Mouse (Mus musculus) MEL (cell line): ENCODE measurements around the gene Selenom. TPM values are rescaled to one million over a fixed set of nuclear protein-coding genes. Genes with fewer than 3 reads are reported as not detected.

ENCODE experiments used
- DNase-seq: peaks from one replicate; pipeline ENCODE4 v3.0.0; 2011; ENCODE audit warnings: low read depth, low spot score
- H3K27ac ChIP-seq: 2 replicates; pipeline ENCODE4 v1.5.1; 2012; ENCODE audit warnings: low read depth, mild to moderate bottlenecking, control low read depth, low read length, moderate library complexity; ENCODE audit not compliant: control insufficient read depth
- H3K27me3 ChIP-seq, 2 experiments: fragments of 150-350 bp in 1 of 2; sonication (generic) in 1 of 2; 2 replicates each; pipeline ENCODE4 v1.6.1; 2012; ENCODE audit warnings: low read length in 2 of 2, mild to moderate bottlenecking in 2 of 2, improper control_type of control experiment in 1 of 2, moderate library complexity in 1 of 2; ENCODE audit not compliant: insufficient read depth in 2 of 2, control insufficient read depth in 1 of 2
- H3K36me3 ChIP-seq, 2 experiments: 2 replicates each; pipeline ENCODE4 v1.6.1; 2012 to 2014; ENCODE audit warnings: low read length in 2 of 2, improper control_type of control experiment in 1 of 2, inconsistent platforms in 1 of 2, mild to moderate bottlenecking in 1 of 2; ENCODE audit not compliant: insufficient read depth in 2 of 2, control insufficient read depth in 1 of 2
- H3K4me1 ChIP-seq, 2 experiments: fragments of 150-350 bp in 1 of 2; sonication (generic) in 1 of 2; 2 replicates each; pipeline ENCODE4 v1.6.1; 2012; ENCODE audit warnings: low read length in 2 of 2, improper control_type of control experiment in 1 of 2, mild to moderate bottlenecking in 1 of 2; ENCODE audit not compliant: insufficient read depth in 2 of 2, control insufficient read depth in 1 of 2
- H3K4me3 ChIP-seq, 2 experiments: fragments of 150-350 bp in 1 of 2; sonication (generic) in 1 of 2; 2 replicates each; pipeline ENCODE4 v1.5.1; 2012; ENCODE audit warnings: low read depth in 2 of 2, low read length in 2 of 2, mild to moderate bottlenecking in 2 of 2, moderate library complexity in 2 of 2, control low read depth in 1 of 2, improper control_type of control experiment in 1 of 2; ENCODE audit not compliant: control insufficient read depth in 1 of 2, insufficient read depth in 1 of 2
- H3K79me2 ChIP-seq: 2 replicates; pipeline ENCODE4 v1.6.1; 2012; ENCODE audit warnings: mild to moderate bottlenecking, low read length, moderate library complexity; ENCODE audit not compliant: control insufficient read depth, poor library complexity, insufficient read depth
- H3K9ac ChIP-seq: 2 replicates; pipeline ENCODE4 v1.6.1; 2012; ENCODE audit warnings: low read depth, mild to moderate bottlenecking, control low read depth, low read length, moderate library complexity; ENCODE audit not compliant: control insufficient read depth, poor library complexity, severe bottlenecking
- H3K9me3 ChIP-seq: fragments of 150-350 bp; sonication (generic); replicated peaks from 2 replicates; pipeline ENCODE4 v1.6.1; 2012; ENCODE audit warnings: mild to moderate bottlenecking, low read length, improper control_type of control experiment, moderate library complexity; ENCODE audit not compliant: insufficient read depth
- ELF1 ChIP-seq: IDR thresholded peaks from 2 replicates; pipeline ENCODE4 v1.6.1; 2014; ENCODE audit warnings: low read depth, mild to moderate bottlenecking, inconsistent platforms, low read length, improper control_type of control experiment, moderate library complexity
- EP300 ChIP-seq, 2 experiments: IDR thresholded peaks; 2 replicates each; pipeline ENCODE4 v1.6.1; 2011; ENCODE audit warnings: improper control_type of control experiment in 2 of 2, low read length in 2 of 2, low read depth in 1 of 2, mild to moderate bottlenecking in 1 of 2
- ETS1 ChIP-seq: IDR thresholded peaks from 2 replicates; pipeline ENCODE4 v1.6.1; 2012; ENCODE audit warnings: low read depth, mild to moderate bottlenecking, inconsistent platforms, low read length, improper control_type of control experiment, moderate library complexity
- GABPA ChIP-seq: IDR thresholded peaks from 2 replicates; pipeline ENCODE4 v1.6.1; 2012; ENCODE audit warnings: low read depth, mild to moderate bottlenecking, inconsistent platforms, low read length, improper control_type of control experiment, moderate library complexity
- HCFC1 ChIP-seq: IDR thresholded peaks from 2 replicates; pipeline ENCODE4 v1.6.1; 2012; ENCODE audit warnings: low read depth, mild to moderate bottlenecking, inconsistent platforms, low read length, improper control_type of control experiment, moderate library complexity
- JUND ChIP-seq: IDR thresholded peaks from 2 replicates; pipeline ENCODE4 v1.6.1; 2011; ENCODE audit warnings: low read depth, mild to moderate bottlenecking, improper control_type of control experiment, low read length
- KAT2A ChIP-seq: conservative IDR thresholded peaks from 2 replicates; pipeline ENCODE4 v1.6.1; 2012; ENCODE audit warnings: low read depth, low read length, improper control_type of control experiment, inconsistent platforms
- MAX ChIP-seq: IDR thresholded peaks from 2 replicates; pipeline ENCODE4 v1.6.1; 2011; ENCODE audit warnings: low read length, improper control_type of control experiment
- MEF2A ChIP-seq: IDR thresholded peaks from 2 replicates; pipeline ENCODE4 v1.6.1; 2014; ENCODE audit warnings: low read depth, mild to moderate bottlenecking, inconsistent platforms, low read length, improper control_type of control experiment; ENCODE audit not compliant: poor library complexity, insufficient replicate concordance, severe bottlenecking; ENCODE audit errors: extremely low read depth
- MYB ChIP-seq: IDR thresholded peaks from 2 replicates; pipeline ENCODE4 v1.6.1; 2011; ENCODE audit warnings: mild to moderate bottlenecking, low read depth, low read length, improper control_type of control experiment
- POLR2A ChIP-seq, 2 experiments: IDR thresholded peaks; 2 replicates each; pipeline ENCODE4 v1.6.1; 2011 to 2012; ENCODE audit warnings: low read length in 2 of 2, mild to moderate bottlenecking in 2 of 2, control low read depth in 1 of 2, improper control_type of control experiment in 1 of 2, low read depth in 1 of 2, moderate library complexity in 1 of 2; ENCODE audit not compliant: control insufficient read depth in 1 of 2, insufficient read depth in 1 of 2, poor library complexity in 1 of 2
- POLR2AphosphoS5 ChIP-seq: IDR thresholded peaks from 2 replicates; pipeline ENCODE4 v1.6.1; 2012; ENCODE audit warnings: low read depth, borderline replicate concordance, mild to moderate bottlenecking, inconsistent platforms, low read length, moderate library complexity, mixed read lengths
- SMC3 ChIP-seq: IDR thresholded peaks from 2 replicates; pipeline ENCODE4 v1.6.1; 2011; ENCODE audit warnings: low read depth, low read length, improper control_type of control experiment
- ZMIZ1 ChIP-seq: IDR thresholded peaks from 2 replicates; pipeline ENCODE4 v1.6.1; 2012; ENCODE audit warnings: low read depth, mild to moderate bottlenecking, inconsistent platforms, low read length, improper control_type of control experiment, moderate library complexity
- polyA plus RNA-seq, 2 experiments: library from polyadenylated mRNA; stranded (reverse) in 1 of 2; unstranded in 1 of 2; fragments of >175 nt in 1 of 2; fragments of >200 nt in 1 of 2; gene quantifications; 2 replicates each; pipeline versions ENCODE4 v1.2.1 to v1.2.4; 2012; ENCODE audit warnings: low replicate concordance in 2 of 2, low read depth in 1 of 2; ENCODE audit not compliant: insufficient read length in 2 of 2, insufficient read depth in 1 of 2, missing spikeins in 1 of 2
- total RNA-seq: library from RNA; depleted of rRNA; stranded (reverse); fragments of 300-350 nt; gene quantifications from 2 replicates; pipeline ENCODE4 v1.2.3, GENCODE M21; 2012

Selenom gene
- total and polyA plus RNA-seq, 3 experiments, result 29.5 to 35.4 TPM; not detected in 1

DNA sequence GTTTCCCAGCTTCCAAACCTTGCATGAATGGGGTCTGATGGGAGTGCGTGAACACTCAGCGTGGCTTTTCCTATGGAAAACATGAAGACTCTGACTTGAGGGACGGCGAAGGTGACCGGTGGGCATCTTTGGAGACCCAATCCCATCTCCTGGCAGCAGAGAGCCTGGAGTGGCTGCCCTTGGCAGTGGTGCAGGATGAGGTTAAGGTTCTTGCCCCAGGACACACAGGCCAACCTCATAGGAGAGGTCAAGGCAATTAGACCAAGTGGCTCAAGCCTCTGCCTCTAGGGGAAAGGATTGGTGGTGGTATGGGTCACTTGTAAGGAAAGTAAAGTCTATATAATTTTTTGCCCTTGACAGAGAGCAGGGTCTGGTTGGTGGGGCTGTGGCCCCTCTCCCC is 21.6 kb downstream of the Selenom start:
- no peak for DNase-seq
- H3K27ac ChIP-seq, result peak overlapping the region; percentile 51; the same call in 1 of the 2 replicates
- peaks cover 3% of the 10 kb centered on the region; the same call in 1 of the 2 replicates for H3K79me2 ChIP-seq
- H3K27me3 ChIP-seq, result no peaks in the 10 kb centered on the region
- H3K9me3 ChIP-seq, result no peaks in the 10 kb centered on the region
- H3K9ac ChIP-seq, result peak overlapping the region; percentile 67
- H3K36me3 ChIP-seq, result peaks cover 0 to 10% of the 10 kb centered on the region in 2 experiments; a peak in 2 of 4 replicates
- H3K4me3 ChIP-seq, result peak overlapping the region; percentile 36 to 61
- TF ChIP-seq SMC3, result no peak
- no peak for TF ChIP-seq EP300 (IDR thresholded peaks at IDR 0.05; ENCODE audit: low read depth in 1 of 2, low read length in 2 of 2)
- TF ChIP-seq JUND, result no peak
- no peak for TF ChIP-seq HCFC1
- TF ChIP-seq POLR2AphosphoS5, result no peak
- H3K4me1 ChIP-seq, result peaks cover 4 to 30% of the 10 kb centered on the region in 2 experiments

DNA sequence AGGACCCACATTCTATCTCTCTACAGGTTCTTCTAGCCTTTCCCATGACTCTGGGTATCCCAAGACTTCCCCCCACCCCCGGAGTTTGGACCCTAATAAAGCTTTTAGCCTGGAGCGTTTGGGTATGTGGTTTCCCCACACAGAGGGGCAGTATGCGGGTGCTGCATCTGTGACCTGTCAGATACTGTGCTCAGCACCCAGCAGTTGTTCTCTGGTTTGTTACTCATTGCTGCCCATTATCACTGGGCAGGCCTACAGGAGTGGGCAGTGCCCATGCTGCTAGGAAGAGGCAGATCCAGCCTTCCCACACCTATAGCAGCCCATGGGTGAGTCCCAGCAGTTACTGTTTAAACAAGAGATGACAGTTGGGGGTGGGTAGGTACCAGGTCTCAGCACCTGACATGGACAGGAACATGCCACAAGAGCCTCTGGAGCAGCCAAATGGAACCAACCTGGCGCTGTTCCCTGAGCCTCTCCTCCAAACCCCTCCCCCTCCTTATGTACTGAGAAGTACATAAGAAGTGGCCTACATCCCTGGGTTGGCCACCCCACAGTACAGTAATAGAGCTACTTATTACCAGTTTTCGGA is 22.4 kb downstream of the Selenom start:
- TF ChIP-seq MYB, result no peak
- no peak for TF ChIP-seq ETS1
- no peak for TF ChIP-seq POLR2AphosphoS5
- no peak for TF ChIP-seq MEF2A
- TF ChIP-seq JUND, result no peak
- no peak for TF ChIP-seq POLR2A (IDR thresholded peaks at IDR 0.05; ENCODE audit: control insufficient read depth in 1 of 2, insufficient read depth in 1 of 2, low read depth in 1 of 2, low read length in 2 of 2, poor library complexity in 1 of 2)
- no peak for TF ChIP-seq MAX
- TF ChIP-seq SMC3, result no peak
- no peak for TF ChIP-seq ZMIZ1
- TF ChIP-seq ELF1, result no peak
- no peak for TF ChIP-seq GABPA
- TF ChIP-seq KAT2A, result no peak
- peaks cover 0 to 10% of the 10 kb centered on the region in 2 experiments; a peak in 2 of 4 replicates for H3K36me3 ChIP-seq
- peak; percentile 18 for DNase-seq
- H3K27ac ChIP-seq, result no peak overlapping the region
- H3K27me3 ChIP-seq, result no peaks in the 10 kb centered on the region
- H3K9me3 ChIP-seq, result no peaks in the 10 kb centered on the region
- H3K9ac ChIP-seq, result no peak overlapping the region
- peaks cover 4 to 30% of the 10 kb centered on the region in 2 experiments for H3K4me1 ChIP-seq
- peaks cover 3% of the 10 kb centered on the region; the same call in 1 of the 2 replicates for H3K79me2 ChIP-seq
- no peak overlapping the region for H3K4me3 ChIP-seq
